Mouse (Mus musculus) lung, adult 2 months (tissue): ENCODE data around the gene Angptl2.

Experiments used
- CTCF ChIP-seq: fragments of 200-500 bp; IDR thresholded peaks from 2 replicates; pipeline ENCODE4 v1.5.1; 2011; ENCODE audit warnings: mild to moderate bottlenecking, low read length, control low read depth; ENCODE audit not compliant: insufficient read depth
- POLR2A ChIP-seq: fragments of 200-500 bp; IDR thresholded peaks from 2 replicates; pipeline ENCODE4 v1.6.1; 2011; ENCODE audit warnings: low read depth, mild to moderate bottlenecking, control low read depth, low read length, borderline replicate concordance; ENCODE audit errors: extremely low read depth

- TF ChIP-seq CTCF: no peak
- no peak for TF ChIP-seq POLR2A
Measured at GRCm38 (mm10) chr2:33228551-33228950, 12.7 kb downstream of the Angptl2 start.
